Mouse (Mus musculus): Measurements from ENCODE around the gene Hist1h1a.

Hist1h1a gene

GRCm38 (mm10) chr13:23757211-23757773 lies 6.2 kb upstream of the Hist1h1a start:
- in situ Hi-C loops (cut with MboI, MseI) = loop anchor here (10.0 to 25.0 kb wide), 3 partner anchors 322 to 1970 kb away; partner anchors contain the start of genes Gmnn, Hist1h1b, Hist1h2an and Hist1h2bp

- in situ Hi-C loops (cut with MboI, MseI) = loop anchor here (10.0 to 25.0 kb wide), 3 partner anchors 323 to 1971 kb away; partner anchors contain the start of genes Gmnn, Hist1h1b, Hist1h2an and Hist1h2bp
These were observed 5.5 kb upstream of the Hist1h1a start for GRCm38 (mm10) chr13:23757921-23758320.

GRCm38 (mm10) chr13:23759251-23759771 lies 4.2 kb upstream of the Hist1h1a start:
- in situ Hi-C loops (cut with MboI, MseI) = loop anchor here (10.0 to 25.0 kb wide), 3 partner anchors 325 to 1972 kb away; partner anchors contain the start of genes Gmnn, Hist1h1b, Hist1h2an and Hist1h2bp

DNA sequence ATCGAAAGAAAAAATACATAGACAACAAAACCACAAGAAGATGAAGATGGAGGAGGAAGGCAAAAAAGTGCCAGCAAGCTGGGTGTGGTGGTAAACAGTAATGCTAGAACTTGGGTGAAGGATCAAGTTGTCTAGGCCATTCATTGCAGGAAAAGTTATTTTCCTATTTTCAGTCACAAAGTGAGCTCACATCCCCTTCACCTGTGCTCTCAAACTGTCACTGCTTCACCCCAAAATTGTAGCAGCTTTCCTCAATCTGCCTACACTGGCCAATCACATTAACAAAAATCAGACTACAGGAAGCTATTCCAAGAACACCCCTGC lies 3.6 kb upstream of the Hist1h1a start:
- in situ Hi-C loops (cut with MboI, MseI) = loop anchor here (10.0 to 25.0 kb wide), 4 partner anchors 325 to 1973 kb away; partner anchors contain the start of genes Gmnn, Hist1h1b, Hist1h2an and Hist1h2bp

DNA sequence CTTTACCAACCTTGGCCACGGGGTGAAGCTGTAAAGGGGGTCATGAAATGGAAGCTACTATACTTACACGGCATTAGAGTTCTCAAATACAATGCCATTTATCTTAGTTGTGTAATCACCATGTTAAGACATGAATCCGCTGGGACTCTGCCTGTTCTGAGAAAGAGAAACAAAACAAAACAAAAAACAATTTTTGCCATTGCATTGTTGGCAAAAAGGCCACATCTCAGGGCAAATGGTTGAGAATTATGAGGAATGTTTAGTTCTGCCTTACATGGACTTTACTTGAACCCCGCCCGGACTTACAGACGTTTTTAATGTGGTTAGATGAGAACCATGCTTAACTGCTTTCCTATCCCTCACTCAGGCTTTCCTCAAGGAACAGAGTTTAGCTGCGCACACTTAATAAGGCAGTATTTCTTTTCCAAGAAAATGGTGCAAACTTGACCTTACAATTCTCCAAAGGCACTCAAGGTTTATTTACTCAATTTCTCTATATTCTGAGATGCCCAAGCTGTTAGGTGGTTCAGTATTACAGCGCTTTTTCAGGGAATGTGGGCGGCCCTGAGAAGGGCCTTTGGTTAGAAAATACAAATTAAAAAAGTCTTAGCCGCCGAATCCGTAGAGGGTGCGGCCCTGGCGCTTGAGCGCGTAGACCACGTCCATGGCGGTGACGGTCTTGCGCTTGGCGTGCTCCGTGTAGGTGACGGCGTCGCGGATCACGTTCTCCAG lies 3.1 kb upstream of the Hist1h1a start:
- in situ Hi-C loops (cut with MboI, MseI) = loop anchor here (10.0 to 25.0 kb wide), 3 partner anchors 854 to 1973 kb away; partner anchors contain the start of genes Gmnn, Hist1h1b, Hist1h2an and Hist1h2bp

GRCm38 (mm10) chr13:23760972-23761864 lies 2.2 kb upstream of the Hist1h1a start, which contains the start of gene Hist1h4a:
Hist1h4a (minus strand) TSS chr13:23761230.
- in situ Hi-C loops (cut with MboI, MseI) = loop anchor here (10.0 to 25.0 kb wide), 3 partner anchors 854 to 1974 kb away; partner anchors contain the start of genes Gmnn, Hist1h1b, Hist1h2an and Hist1h2bp

GRCm38 (mm10) chr13:23761871-23762821 lies 1.3 kb upstream of the Hist1h1a start, which contains the start of gene Hist1h3a:
Hist1h3a (minus strand) TSS chr13:23762386.
- in situ Hi-C loops (cut with MboI, MseI) = loop anchor here (10.0 to 25.0 kb wide), 3 partner anchors 853 to 1975 kb away; partner anchors contain the start of genes Gmnn, Hist1h1b, Hist1h2an and Hist1h2bp

DNA sequence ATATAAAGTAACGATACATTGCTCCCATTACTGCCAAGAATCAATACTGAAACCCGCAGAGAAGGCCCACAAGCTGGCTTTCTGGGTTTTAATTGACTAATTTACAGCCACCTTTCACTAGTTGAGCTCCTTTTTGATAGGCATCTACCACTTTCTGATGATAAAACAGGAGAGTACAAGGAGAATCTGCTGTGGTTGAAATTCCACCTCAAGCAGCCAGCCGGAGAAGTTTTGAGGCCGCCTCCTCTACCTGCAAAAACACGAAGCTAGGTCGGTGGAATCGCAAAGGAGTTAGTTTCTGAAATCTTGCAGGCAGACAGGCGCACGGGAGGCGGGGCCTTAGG lies 252 bp upstream of the Hist1h1a start:
- in situ Hi-C loops (cut with MboI, MseI) = loop anchor here (10.0 to 25.0 kb wide), 3 partner anchors 852 to 1976 kb away; partner anchors contain the start of genes Gmnn, Hist1h1b, Hist1h2an and Hist1h2bp

DNA sequence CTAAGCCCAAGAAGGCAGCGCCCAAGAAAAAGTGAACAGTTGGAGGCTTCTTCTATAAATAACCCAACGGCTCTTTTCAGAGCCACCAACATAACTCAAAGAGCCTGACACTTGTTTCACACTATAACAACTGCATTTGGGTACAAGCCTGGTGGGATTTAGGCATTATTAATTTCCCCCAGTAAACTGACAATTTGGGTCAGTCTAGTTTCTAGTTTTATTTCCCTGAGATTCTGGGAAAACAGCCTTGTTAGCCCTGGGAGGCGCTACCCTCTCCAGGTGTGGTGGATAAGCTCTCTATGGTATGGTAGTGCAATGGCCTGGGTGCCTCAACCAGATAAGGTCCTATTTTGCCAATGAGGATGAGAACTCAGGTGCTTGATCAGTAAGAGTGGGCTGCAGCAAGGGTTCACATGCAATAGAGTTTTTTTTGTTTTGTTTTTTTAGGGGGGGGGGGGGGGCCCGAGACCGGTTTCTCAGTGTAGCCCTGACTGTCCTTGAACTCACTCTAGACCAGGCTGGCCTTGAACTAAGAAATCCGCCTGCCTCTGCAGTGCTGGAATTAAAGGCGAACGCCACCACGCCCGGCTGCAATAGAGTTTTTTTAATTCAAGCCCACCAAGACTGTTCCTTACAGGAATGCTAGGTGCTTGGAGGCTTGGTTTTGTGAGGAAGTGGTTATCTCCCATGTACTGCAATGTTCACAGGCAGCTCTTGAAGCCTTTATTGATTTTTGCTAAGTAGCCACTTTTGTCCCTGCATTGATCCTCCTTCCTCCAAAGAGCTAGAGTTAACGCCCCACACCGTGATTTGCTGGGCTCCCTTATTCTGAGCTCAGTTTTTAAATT lies 1.1 kb downstream of the Hist1h1a start:
- in situ Hi-C loops (cut with MboI, MseI) = loop anchor here (10.0 to 25.0 kb wide), 3 partner anchors 850 to 1977 kb away; partner anchors contain the start of genes Gmnn, Hist1h1b, Hist1h2an and Hist1h2bp

DNA sequence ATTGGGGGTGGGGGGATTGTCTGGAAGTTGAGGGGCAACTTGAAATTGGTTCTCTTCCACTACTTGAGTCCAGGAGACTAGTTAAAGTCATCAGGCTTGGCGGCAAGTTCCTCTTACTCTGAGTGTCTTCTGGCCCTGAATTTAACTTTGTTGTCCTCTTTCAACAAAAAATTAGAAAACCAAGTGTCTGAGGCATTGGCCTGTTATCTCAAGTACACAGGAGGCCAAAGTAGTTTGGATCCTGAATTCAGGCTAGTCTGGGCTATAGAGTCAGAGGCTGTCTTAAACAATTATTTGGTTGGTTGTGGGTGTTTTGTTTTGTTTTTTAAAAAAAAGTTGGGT lies 1.7 kb downstream of the Hist1h1a start:
- in situ Hi-C loops (cut with MboI, MseI) = loop anchor here (10.0 to 25.0 kb wide), 3 partner anchors 850 to 1978 kb away; partner anchors contain the start of genes Gmnn, Hist1h1b, Hist1h2an and Hist1h2bp

- in situ Hi-C loops (cut with MboI, MseI) = loop anchor here (10.0 to 25.0 kb wide), 3 partner anchors 848 to 1979 kb away; partner anchors contain the start of genes Gmnn, Hist1h1b, Hist1h2an and Hist1h2bp
These were observed 3.3 kb downstream of the Hist1h1a start for GRCm38 (mm10) chr13:23766772-23767171.

GRCm38 (mm10) chr13:23768834-23769397 lies 5.5 kb downstream of the Hist1h1a start:
- in situ Hi-C loops (cut with MboI, MseI) = loop anchor here (10.0 to 25.0 kb wide), 3 partner anchors 846 to 1982 kb away; partner anchors contain the start of genes Gmnn, Hist1h1b, Hist1h2an and Hist1h2bp

GRCm38 (mm10) chr13:23769613-23770012 lies 6.1 kb downstream of the Hist1h1a start, which contains the start of gene Trim38:
Trim38 (plus strand) TSS chr13:23769913.
- in situ Hi-C loops (cut with MboI, MseI) = loop anchor here (10.0 to 25.0 kb wide), 3 partner anchors 845 to 1982 kb away; partner anchors contain the start of genes Gmnn, Hist1h1b, Hist1h2an and Hist1h2bp

GRCm38 (mm10) chr13:23772561-23773313 lies 9.3 kb downstream of the Hist1h1a start:
- in situ Hi-C loops (cut with MboI, MseI) = loop anchor here (25.0 kb wide), 2 partner anchors 990 to 1985 kb away; partner anchors contain the start of genes Gmnn, Hist1h1b, Hist1h2an and Hist1h2bp

DNA sequence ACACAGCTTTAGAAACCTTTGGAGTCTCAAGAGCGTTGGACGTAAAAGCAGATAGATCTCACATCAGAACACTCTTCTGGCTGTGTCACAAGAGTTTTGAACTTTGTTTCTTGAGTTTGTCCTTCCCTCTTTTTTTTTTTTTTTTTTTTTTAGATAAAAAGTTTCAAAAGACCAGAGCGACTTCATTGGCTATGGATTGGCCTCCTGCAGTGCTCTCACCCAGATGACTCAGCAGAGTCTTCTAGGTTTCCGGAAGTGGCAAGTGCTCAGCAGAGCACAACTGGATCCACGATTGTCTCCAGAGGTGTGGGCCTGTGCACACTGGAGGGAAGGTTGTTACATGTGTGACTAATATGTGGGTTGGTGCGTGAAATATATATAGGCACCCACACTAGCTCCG lies 14.9 kb downstream of the Hist1h1a start:
- in situ Hi-C loops (cut with MboI, MseI) = no loop called here

DNA sequence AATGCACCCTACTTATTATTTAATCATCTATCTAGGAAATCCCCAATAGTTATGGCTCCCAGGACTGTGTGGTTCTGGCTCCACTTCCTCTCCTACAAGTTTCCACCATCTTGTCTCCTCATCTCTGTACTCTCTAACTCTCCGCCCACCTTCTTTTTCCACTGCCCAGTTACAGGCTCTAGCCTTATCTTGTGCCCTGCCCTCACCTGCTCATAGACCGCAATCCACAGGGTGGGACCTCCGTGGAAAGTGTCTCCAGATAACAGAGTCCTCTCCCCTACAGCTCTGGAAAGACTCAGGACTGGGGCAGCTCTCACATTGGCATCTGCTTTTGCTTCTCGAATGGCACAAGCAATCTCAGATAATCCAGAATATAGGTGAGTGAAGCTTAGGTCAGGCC lies 15.6 kb downstream of the Hist1h1a start:
- in situ Hi-C loops (cut with MboI, MseI) = no loop called here

GRCm38 (mm10) chr13:23792520-23792919 lies 29.1 kb downstream of the Hist1h1a start:
- in situ Hi-C loops (cut with MboI, MseI) = no loop called here
